Mouse (Mus musculus): ENCODE measurements at regions not wholly inside any gene's neighbourhood (a gene's known extent, or its start where the extent isn't known, plus 50 kb on each side); places are given as distances from the start of the nearest gene placed in this dataset.

- no peak for DNase-seq
These were observed 234.8 kb upstream of the Meis1 start for GRCm38 (mm10) chr11:19253605-19254004.

GRCm38 (mm10) chr11:19254183-19254582 lies 235.4 kb upstream of the Meis1 start:
- DNase-seq: no peak

GRCm38 (mm10) chr11:19257549-19257948 lies 238.8 kb upstream of the Meis1 start:
- no peak for DNase-seq

- no peak for DNase-seq
These were observed 244.0 kb upstream of the Meis1 start for GRCm38 (mm10) chr11:19262832-19263231.

GRCm38 (mm10) chr11:19264798-19265671 lies 246.2 kb upstream of the Meis1 start:
- no peak for DNase-seq

GRCm38 (mm10) chr11:19265672-19265972 lies 246.8 kb upstream of the Meis1 start:
- no peak for DNase-seq

DNA sequence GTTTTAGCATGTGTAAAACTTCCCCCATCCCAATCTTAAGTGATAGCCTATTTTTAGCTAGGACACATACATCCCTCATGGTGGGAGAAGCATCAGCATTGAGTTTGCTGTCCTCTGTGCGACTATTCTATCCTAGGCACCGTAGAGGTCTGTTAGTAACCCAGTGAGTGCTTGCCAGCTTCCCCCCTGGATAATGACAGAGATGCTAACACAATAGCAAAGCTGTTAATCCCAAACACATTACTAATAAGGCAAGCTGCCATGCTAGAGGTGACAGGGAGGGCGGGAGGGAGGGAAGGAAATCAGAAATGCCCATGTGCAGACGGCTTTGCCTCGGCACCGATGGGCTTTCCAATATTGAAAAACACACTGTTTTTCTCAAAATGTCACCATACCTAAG lies 272.2 kb upstream of the Meis1 start:
- DNase-seq: no peak

DNA sequence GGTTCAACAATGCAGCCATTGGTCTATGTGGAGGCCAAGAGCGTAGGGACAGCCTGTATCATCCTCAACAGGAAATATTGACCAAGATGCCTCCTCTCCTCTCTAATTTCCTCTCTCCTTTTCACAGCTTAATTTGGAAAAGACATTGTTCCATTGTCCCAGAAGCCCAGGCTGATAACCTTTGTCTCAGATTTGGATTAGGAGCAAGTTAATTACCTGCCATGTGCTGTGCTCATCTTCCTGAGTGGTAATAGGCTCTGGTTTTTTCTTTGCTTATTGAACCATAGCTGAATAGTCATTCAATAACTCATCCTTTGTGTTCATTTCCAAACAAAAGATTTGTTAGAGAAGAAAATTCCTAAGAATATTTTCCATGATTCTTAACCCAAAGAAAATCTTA lies 280.6 kb upstream of the Meis1 start:
- DNase-seq: no peak

GRCm38 (mm10) chr11:19306687-19307086 lies 287.9 kb upstream of the Meis1 start:
- DNase-seq: no peak

DNA sequence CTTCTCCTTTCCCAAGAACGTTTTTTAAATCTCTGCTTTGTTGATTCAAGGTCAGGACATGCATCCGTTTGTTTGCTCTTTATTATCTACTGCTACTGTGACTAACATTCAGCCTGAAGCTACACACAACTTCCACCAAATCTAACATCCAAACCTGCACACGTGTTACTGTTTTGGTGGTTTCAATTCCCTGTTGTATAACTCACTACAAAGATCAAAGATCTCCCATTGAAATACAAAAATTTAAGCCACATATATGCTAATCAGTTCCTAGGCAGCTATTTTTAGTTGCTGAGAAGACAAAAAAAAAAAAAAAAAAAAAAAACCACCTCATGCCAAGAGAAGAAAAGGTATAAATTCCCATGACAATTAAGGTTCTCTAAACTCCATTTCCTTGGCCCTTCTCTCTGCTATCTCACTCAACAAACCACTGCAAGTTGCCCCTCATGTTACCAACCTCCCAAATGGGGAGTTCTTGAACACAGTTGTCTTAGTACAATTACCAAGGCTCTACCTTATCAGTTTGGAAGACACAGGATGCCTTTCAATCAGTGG lies 312.0 kb upstream of the Meis1 start:
- DNase-seq: no peak

GRCm38 (mm10) chr11:19332274-19332673 lies 313.5 kb upstream of the Meis1 start:
- DNase-seq: no peak

- no peak for DNase-seq
These were observed 313.9 kb upstream of the Meis1 start for GRCm38 (mm10) chr11:19332727-19333126.

DNA sequence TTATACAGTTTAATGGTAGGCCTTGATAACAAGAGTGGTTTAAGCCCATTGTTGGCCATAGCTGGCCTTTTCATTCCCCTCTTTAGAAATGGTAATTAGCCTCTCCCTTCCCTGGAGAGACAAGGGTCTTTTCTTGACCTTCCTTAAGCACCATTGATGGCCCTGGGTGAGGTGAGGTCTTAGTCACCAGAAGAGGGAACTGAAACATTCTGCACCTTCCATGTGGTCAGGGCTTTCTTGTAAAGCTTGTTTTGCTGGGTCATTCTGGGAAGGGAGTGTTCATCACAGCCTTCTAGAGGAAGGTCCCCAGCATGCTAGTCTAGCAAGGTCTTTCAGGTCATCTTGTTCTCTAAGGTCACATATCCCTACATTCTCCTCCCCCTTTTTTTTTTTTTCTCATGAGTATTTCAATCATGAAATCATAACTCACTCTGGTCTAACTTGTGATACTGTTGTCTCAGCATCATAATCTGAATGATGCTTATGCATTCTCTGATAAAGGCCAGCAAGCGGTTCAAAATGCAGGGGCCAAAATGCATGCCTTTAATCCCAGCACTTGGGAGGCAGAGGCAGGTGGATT lies 315.2 kb upstream of the Meis1 start:
- no peak for DNase-seq

DNA sequence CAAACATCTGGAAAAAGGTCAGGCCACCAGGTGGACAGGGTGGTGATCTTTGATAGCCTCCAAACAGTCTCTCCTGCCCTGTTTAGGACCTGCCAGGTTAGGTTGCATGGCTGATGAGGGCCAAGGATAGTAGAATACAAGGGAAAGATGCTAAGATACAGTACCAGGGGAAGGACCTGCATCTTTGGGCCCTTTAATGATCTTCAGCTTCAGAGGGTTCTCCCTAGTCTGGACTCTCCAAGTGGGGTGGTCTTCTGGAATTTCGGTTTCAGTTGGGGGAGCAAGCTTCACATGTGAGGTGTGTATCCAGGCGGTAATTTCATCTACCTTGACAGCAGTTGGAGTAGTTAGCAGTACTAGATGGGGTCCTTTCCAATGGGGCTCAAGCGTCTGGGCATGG lies 316.6 kb upstream of the Meis1 start:
- DNase-seq: no peak

- DNase-seq: no peak
These were observed 321.0 kb upstream of the Meis1 start for GRCm38 (mm10) chr11:19339721-19340317.

DNA sequence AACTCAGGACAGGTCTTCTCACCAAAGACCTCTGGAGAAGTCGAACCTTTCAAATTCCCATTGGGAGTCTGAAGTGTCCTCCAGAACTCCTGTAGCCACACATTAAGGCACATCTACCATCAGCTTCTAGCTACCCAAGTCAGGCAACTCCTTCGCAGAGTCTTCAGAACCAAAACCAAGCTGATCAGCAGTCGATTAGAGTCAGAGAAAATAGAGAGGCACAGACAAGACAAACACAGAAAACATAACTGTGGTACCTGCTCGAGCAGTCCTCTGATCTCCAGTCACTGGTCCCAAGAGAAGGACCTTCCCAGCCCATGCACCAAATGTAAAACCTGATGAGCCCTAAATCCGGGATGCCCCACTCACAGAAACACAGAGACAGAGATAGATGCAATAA lies 322.1 kb upstream of the Meis1 start:
- DNase-seq: no peak

DNA sequence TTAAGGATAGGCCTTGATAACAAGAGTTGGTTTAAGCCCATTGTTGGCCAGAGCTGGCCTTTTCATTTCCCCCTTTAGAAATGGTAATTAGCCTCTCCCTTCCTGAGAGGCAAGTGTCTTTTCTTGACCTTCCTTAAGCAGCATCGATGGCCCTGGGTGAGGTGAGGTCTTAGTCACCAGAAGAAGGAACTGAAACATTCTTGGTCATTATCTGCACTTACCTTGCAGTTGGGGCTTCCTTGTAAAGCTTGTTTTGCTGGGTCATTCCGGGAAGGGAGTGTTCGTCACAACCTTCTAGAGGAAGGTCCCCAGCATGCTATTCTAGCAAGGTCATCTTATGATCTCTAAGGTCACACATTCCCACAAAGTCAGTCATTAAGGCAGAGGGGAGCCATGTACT lies 322.6 kb upstream of the Meis1 start:
- DNase-seq: no peak

- no peak for DNase-seq
These were observed 324.0 kb upstream of the Meis1 start for GRCm38 (mm10) chr11:19342803-19343202.

GRCm38 (mm10) chr11:19346276-19346826 lies 327.6 kb upstream of the Meis1 start:
- DNase-seq: no peak

- no peak for DNase-seq
These were observed 331.8 kb upstream of the Meis1 start for GRCm38 (mm10) chr11:19350331-19351242.

GRCm38 (mm10) chr11:19351243-19351787 lies 332.5 kb upstream of the Meis1 start:
- DNase-seq: no peak

DNA sequence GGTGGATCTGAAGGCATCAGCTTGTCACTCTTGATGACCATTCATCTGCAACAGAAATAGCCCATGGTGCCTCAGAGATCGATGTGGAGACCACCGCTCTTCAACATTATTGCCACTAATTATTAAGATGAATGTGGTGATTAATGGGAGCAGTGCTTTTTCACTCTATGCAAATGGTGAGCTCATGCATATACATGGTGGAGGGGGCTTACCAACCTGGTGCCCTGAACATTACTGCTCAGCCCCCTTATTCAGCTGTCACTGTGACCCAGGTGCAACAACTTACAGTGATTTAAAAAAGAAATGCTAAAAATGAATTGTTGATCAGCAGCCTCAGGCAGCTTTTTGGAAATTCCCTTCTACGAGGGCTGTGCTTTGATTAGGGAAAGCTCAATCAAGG lies 334.9 kb upstream of the Meis1 start:
- DNase-seq: no peak

Data from adrenal gland, adult 8-10 months (tissue).